Mouse (Mus musculus): ENCODE results near the gene Gkn3.

GRCm38 (mm10) chr6:87350829-87351228, 37.9 kb downstream of the Gkn3 start, which contains the start of gene Gkn1:
- no peak for TF ChIP-seq CTCF (IDR thresholded peaks at IDR 0.05; ENCODE audit: control insufficient read depth, insufficient read depth, insufficient read length)
- TF ChIP-seq MAX (IDR thresholded peaks at IDR 0.05) = no peak

Data from C2C12 (cell line).